Mouse (Mus musculus) liver, adult 2 months (tissue): ENCODE data around the gene Gm20388.

Experiments used
- CTCF ChIP-seq: fragments of 200-500 bp; IDR thresholded peaks from 2 replicates; pipeline ENCODE4 v1.5.1; 2011; ENCODE audit warnings: low read depth, low read length, control low read depth
- POLR2A ChIP-seq: fragments of 200-500 bp; IDR thresholded peaks from 2 replicates; pipeline ENCODE4 v1.6.1; 2011; ENCODE audit warnings: low read length, control low read depth; ENCODE audit not compliant: insufficient read depth; ENCODE audit errors: extremely low read depth

DNA sequence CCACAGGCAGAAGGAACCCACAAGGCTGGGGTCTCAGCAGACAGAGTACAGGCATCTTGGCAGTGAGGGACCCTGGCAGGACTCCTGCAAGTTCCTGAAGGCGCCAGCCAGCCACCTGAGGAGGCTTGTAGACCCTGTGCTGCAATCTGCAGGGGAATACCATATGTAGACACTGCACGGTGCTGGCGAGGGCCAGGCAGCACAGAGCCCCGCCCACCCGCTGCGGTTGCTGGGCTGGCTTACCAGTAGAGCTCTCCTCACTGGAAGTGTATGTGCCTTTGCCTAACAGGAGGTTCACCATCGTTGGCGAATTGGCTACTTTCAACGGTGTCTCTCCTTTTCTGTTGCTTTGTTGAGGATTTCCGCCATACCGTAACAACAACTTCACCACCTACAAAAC lies 2985.7 kb downstream of the Gm20388 start:
- no peak for TF ChIP-seq POLR2A
- TF ChIP-seq CTCF = no peak
